Mouse (Mus musculus): Measurements from ENCODE around the gene Ccdc167. TPM values are rescaled to one million over a fixed set of nuclear protein-coding genes. Genes with fewer than 3 reads are reported as not detected.

The Ccdc167 gene
- polyA plus RNA-seq (2016; fragmentation: Nextera tagmentation; extraction: Ambion mirVana), result 15.4 and 17.1 TPM in 2 replicates

DNA sequence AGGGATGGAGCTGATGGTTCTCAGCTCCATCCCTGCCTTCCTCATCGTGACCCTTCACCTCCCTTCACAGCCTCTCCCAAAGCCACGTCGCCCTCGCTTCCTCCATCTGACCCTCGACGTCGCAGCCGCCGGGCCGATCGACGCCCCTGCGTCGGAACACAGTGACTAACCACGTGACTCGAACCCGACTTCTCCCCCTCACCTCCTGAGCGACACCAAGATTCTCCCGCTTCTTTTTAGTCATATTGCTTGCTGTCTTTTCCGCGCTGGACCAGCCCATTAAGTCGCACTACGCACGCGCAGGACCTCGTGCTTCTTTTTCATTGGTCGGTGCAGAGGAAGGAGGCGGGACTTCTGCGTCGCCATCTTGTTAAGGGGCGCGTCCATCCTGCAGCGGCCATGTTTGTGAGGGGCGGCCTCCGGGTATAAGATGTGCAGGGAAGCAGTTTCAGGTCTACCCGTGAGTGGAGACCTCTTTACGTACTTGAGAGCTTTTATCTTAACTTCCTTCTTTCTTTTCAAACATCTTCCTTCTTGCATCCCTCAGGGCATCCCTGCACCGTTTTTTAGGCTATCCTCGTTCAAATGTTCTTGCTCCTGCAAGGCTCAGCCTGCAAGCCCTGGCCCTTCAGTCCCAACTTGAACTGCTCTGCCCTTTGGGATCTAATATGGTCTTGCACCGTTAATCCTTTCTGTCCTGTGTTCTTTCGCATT lies at the start of gene Ccdc167:
Gene Ccdc167 (minus strand): TSS at position 313 of the 714 bp plus-strand sequence.
- ATAC-seq (ENCODE audit: low FRiP score, low read depth), result peak; percentile 95
- Histone ChIP-seq H3K4me3 (peak within 1 kb of the TSS; percentile 44), H3K27me3 (replicated peaks) (no peaks in the 10 kb centered on the region), H3K36me3 (no peaks in the 10 kb centered on the region), H3K4me1 (peaks cover 18% of the 10 kb centered on the region), H3K9me3 (no peaks in the 10 kb centered on the region), H3K4me2 (replicated peaks) (peak within 1 kb of the TSS; percentile 63), H3K27ac (no peak within 1 kb of the TSS), H3K9ac (peak within 1 kb of the TSS; percentile 58)
- WGBS, result 7% methylated on average over 41 of the region's 41 CpGs

- H3K4me2 ChIP-seq (replicated peaks), result no peak overlapping the region
- H3K4me3 ChIP-seq, result no peak overlapping the region
- no peak overlapping the region for H3K27ac ChIP-seq
- no peaks in the 10 kb centered on the region for H3K4me1 ChIP-seq
- 90% methylated on average over 9 of the region's 9 CpGs for WGBS
- no peak overlapping the region for H3K9ac ChIP-seq
- no peaks in the 10 kb centered on the region for H3K36me3 ChIP-seq
- no peak for ATAC-seq (ENCODE audit: low FRiP score, low read depth)
- H3K9me3 ChIP-seq, result no peaks in the 10 kb centered on the region
- no peaks in the 10 kb centered on the region for H3K27me3 ChIP-seq (replicated peaks)
These were observed 48.5 kb upstream of the Ccdc167 start for GRCm38 (mm10) chr17:29765380-29765779.

- H3K27ac ChIP-seq, result no peak overlapping the region
- H3K4me1 ChIP-seq, result no peaks in the 10 kb centered on the region
- H3K27me3 ChIP-seq (replicated peaks), result no peaks in the 10 kb centered on the region
- 82% methylated on average over 8 of the region's 8 CpGs for WGBS
- H3K9ac ChIP-seq, result no peak overlapping the region
- H3K9me3 ChIP-seq, result no peaks in the 10 kb centered on the region
- H3K4me3 ChIP-seq, result no peak overlapping the region
- no peaks in the 10 kb centered on the region for H3K36me3 ChIP-seq
- H3K4me2 ChIP-seq (replicated peaks), result no peak overlapping the region
- ATAC-seq (ENCODE audit: low FRiP score, low read depth), result no peak
These were observed 45.7 kb upstream of the Ccdc167 start for GRCm38 (mm10) chr17:29762551-29762950.

- Histone ChIP-seq H3K27ac (no peak overlapping the region), H3K36me3 (no peaks in the 10 kb centered on the region), H3K27me3 (replicated peaks) (no peaks in the 10 kb centered on the region), H3K9ac (no peak overlapping the region), H3K4me3 (no peak overlapping the region), H3K9me3 (no peaks in the 10 kb centered on the region), H3K4me1 (no peaks in the 10 kb centered on the region), H3K4me2 (replicated peaks) (no peak overlapping the region)
- no peak for ATAC-seq (ENCODE audit: low FRiP score, low read depth)
- 84% methylated on average over 9 of the region's 9 CpGs for WGBS
These were observed 45.1 kb upstream of the Ccdc167 start for GRCm38 (mm10) chr17:29761938-29762337.

DNA sequence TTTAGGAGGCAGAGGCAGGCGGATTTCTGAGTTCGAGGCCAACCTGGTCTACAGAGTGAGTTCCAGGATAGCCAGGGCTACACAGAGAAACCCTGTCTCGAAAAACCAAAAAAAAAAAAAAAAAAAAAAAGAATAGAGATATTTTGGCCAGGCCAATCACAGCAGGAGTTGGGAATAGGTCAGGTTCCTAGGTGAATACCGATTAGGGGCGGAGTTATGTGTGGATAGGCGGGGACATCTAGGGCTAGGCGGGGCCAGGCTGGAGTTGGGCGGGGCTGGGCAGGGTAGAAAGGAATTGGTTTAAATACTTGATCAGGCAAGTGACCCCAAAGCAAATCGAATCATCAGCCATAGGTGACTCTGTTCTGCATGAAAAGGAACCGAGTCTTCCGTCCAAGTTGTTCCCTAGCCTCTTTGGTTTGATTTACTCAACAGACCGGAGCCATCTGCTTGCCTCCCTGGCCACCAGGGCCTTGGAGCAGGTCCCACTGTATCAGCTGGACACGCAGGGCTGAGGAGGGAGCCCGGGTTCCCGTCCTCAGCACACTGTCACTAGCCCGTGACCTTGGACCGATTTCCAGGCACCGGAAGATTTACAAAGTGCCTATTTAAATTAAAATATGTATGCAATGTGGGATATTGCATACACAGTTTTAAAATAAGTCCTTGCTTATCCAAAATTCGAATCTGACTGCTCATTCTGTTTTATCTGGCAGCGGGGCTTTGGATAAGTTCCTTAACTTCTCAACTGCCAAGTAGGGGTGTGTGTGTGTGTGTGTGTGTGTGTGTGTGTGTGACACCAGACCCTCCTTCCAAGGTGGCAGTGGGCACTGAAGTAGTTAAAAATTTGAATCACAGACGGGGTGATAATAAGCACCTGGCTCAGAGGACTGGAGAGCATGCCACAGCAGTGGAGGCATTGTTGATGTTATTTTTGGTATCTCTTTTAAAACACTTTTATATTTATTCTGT lies 43.8 kb upstream of the Ccdc167 start:
- WGBS, result 89% methylated on average over 21 of the region's 21 CpGs
- no peaks in the 10 kb centered on the region for H3K27me3 ChIP-seq (replicated peaks)
- no peak for ATAC-seq (ENCODE audit: low FRiP score, low read depth)
- H3K36me3 ChIP-seq, result no peaks in the 10 kb centered on the region
- no peak overlapping the region for H3K27ac ChIP-seq
- no peak overlapping the region for H3K4me3 ChIP-seq
- no peaks in the 10 kb centered on the region for H3K9me3 ChIP-seq
- H3K4me2 ChIP-seq (replicated peaks), result no peak overlapping the region
- no peak overlapping the region for H3K9ac ChIP-seq
- H3K4me1 ChIP-seq, result peaks cover 8% of the 10 kb centered on the region

GRCm38 (mm10) chr17:29759963-29760362 lies 43.1 kb upstream of the Ccdc167 start:
- Histone ChIP-seq H3K9me3 (no peaks in the 10 kb centered on the region), H3K4me2 (replicated peaks) (peak overlapping the region; percentile 22; the same call in 1 of the 2 replicates), H3K27ac (no peak overlapping the region), H3K4me1 (peaks cover 9% of the 10 kb centered on the region), H3K4me3 (no peak overlapping the region), H3K9ac (no peak overlapping the region), H3K27me3 (replicated peaks) (no peaks in the 10 kb centered on the region), H3K36me3 (no peaks in the 10 kb centered on the region)
- peak; percentile 29; the same call in 1 of the 2 replicates for ATAC-seq (ENCODE audit: low FRiP score, low read depth)
- WGBS, result 50% methylated on average over 19 of the region's 19 CpGs

DNA sequence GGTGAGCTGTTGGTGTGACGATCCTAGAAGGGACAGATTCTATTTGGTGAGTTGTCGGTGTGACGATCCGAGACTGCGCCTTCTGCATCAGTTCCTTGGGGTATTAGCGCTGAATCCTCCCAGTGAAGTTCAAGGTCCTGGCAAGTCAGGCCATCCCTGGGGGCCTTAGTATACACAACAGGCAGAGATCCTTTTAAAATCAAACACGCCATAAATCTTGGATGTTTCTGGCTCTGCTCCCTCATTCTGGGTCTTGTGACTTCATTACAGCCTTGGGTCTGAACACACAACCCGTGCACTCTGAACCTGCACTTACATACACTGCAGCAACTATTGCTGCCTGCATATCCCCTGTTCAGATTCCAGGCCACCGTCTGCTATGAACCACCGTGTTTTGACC lies 39.5 kb upstream of the Ccdc167 start:
- Histone ChIP-seq H3K9ac (no peak overlapping the region), H3K36me3 (no peaks in the 10 kb centered on the region), H3K27me3 (replicated peaks) (no peaks in the 10 kb centered on the region), H3K9me3 (no peaks in the 10 kb centered on the region), H3K27ac (no peak overlapping the region), H3K4me1 (peaks cover 9% of the 10 kb centered on the region), H3K4me3 (no peak overlapping the region), H3K4me2 (replicated peaks) (no peak overlapping the region)
- no peak for ATAC-seq (ENCODE audit: low FRiP score, low read depth)
- WGBS, result 57% methylated on average over 10 of the region's 10 CpGs

- no peaks in the 10 kb centered on the region for H3K27me3 ChIP-seq (replicated peaks)
- no peaks in the 10 kb centered on the region for H3K36me3 ChIP-seq
- H3K4me2 ChIP-seq (replicated peaks), result no peak overlapping the region
- no peaks in the 10 kb centered on the region for H3K9me3 ChIP-seq
- WGBS, result 52% methylated on average over 4 of the region's 4 CpGs
- H3K9ac ChIP-seq, result no peak overlapping the region
- ATAC-seq (ENCODE audit: low FRiP score, low read depth), result no peak
- no peak overlapping the region for H3K4me3 ChIP-seq
- peaks cover 20% of the 10 kb centered on the region for H3K4me1 ChIP-seq
- H3K27ac ChIP-seq, result no peak overlapping the region
These were observed 37.7 kb upstream of the Ccdc167 start for GRCm38 (mm10) chr17:29754510-29754909.

DNA sequence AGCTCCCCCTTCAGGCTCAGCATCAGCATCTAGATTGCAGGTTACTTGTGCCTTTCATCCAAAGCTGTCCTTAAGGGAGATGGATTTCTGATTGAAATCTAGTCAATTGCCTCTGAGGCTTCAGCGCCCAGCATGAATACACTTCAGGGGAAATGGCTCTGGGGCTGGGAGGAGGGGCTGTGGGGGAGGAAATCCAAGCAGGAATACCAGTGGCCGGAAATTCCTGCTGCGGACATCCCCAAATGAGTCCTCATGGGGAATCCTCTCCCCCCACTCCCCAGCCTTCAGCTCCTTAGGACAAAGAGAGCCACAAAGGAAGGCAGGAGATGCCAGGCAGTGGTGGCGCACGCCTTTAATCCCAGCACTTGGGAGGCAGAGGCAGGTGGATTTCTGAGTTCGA lies 30.6 kb upstream of the Ccdc167 start:
- no peak overlapping the region for H3K4me3 ChIP-seq
- H3K9ac ChIP-seq, result no peak overlapping the region
- peaks cover 29% of the 10 kb centered on the region for H3K4me1 ChIP-seq
- no peaks in the 10 kb centered on the region for H3K9me3 ChIP-seq
- no peaks in the 10 kb centered on the region for H3K27me3 ChIP-seq (replicated peaks)
- WGBS, result 47% methylated on average over 6 of the region's 6 CpGs
- H3K4me2 ChIP-seq (replicated peaks), result no peak overlapping the region
- ATAC-seq (ENCODE audit: low FRiP score, low read depth), result no peak
- no peak overlapping the region for H3K27ac ChIP-seq
- H3K36me3 ChIP-seq, result no peaks in the 10 kb centered on the region

DNA sequence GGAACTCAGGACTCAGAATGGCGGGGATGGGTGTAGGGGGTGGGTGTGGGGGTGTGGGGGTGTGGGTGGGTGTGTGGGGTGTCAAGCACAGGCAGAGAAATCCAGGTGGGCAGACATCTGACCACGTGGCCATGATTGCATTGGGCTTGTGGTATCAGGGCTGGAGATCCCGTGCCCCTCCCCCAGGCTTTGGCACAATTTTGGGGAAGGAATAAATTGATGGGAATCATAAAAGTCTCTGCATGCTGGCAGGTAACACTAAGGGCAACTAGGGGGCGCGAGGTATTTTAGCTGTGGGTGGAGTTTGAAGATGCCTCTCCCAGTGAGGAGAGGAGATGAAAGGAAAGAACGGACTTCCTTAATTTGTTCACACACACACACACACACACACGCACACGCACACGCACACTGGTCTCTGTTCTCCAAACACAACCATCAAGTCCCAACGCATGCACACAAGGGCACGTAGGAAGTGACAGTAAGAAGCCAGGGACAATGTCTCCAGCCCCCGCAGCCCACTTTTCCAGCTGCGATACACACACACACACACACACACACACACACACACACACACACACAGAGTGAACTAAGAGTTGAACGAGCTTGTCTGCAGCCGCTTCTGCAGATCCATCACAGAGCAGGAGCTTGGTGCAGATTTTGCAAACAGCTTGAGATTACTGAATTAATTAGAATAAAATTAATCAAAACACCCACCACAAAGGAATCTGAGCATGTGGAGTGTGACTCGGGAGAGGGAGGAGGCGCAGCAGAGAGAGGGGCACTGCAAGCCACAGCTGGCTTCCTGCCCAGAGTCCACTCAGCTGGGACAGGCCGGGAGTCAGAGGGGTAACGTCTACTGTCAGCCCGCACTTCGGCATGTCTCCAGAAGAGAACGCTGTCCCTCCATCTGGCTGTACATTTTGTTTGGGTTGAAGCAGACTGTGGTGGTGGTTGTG lies 21.3 kb upstream of the Ccdc167 start:
- H3K9me3 ChIP-seq, result no peaks in the 10 kb centered on the region
- H3K9ac ChIP-seq, result no peak overlapping the region
- 52% methylated on average over 22 of the region's 22 CpGs for WGBS
- H3K27me3 ChIP-seq (replicated peaks), result no peaks in the 10 kb centered on the region
- H3K4me2 ChIP-seq (replicated peaks), result peak overlapping the region; percentile 24; the same call in 1 of the 2 replicates
- no peak overlapping the region for H3K27ac ChIP-seq
- peaks cover 34% of the 10 kb centered on the region for H3K4me1 ChIP-seq
- ATAC-seq (ENCODE audit: low FRiP score, low read depth), result peak; percentile 59
- no peaks in the 10 kb centered on the region for H3K36me3 ChIP-seq
- H3K4me3 ChIP-seq, result no peak overlapping the region

DNA sequence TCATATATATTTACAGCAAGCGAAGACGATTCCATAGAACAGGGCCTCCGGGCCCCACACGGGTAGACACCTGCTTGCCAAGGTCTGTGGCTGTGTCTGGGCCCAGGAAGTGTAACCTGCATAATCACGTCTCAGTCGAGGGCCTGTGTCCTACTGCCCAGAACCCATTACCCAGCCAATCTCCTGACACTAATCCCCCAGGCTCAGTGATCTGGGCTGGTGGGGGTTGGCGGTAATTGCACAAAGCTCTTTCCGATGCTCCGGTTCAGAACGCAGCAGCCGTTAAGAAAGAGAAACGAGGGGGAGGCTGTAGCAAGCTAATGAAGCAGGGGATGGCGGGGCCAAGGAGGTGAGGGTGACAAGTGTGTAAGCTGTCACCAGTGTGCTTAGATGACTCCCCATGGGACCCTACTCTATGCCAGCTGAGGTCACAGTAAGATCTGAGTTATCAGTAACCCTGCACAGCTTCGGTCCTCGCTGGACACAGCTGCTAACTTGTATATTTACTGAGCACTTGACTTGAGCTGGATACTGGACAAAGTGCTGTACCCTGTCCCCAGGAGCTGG lies 19.7 kb upstream of the Ccdc167 start:
- 0 out of 2 replicates have a peak, but pooled peaks have one; percentile 23 for ATAC-seq (ENCODE audit: low FRiP score, low read depth)
- Histone ChIP-seq H3K4me3 (no peak overlapping the region), H3K4me2 (replicated peaks) (no peak overlapping the region), H3K9me3 (no peaks in the 10 kb centered on the region), H3K4me1 (peaks cover 38% of the 10 kb centered on the region), H3K36me3 (no peaks in the 10 kb centered on the region), H3K9ac (no peak overlapping the region), H3K27me3 (replicated peaks) (no peaks in the 10 kb centered on the region), H3K27ac (peak overlapping the region; percentile 62)
- 33% methylated on average over 15 of the region's 15 CpGs for WGBS

Measured in neural tube, embryonic 12.5 days (tissue).